Mouse (Mus musculus) E14TG2a.4 (cell line): ENCODE measurements around the gene Stat4.

Source experiments
- H3K27me3 ChIP-seq: 2 replicates; pipeline ENCODE4 v1.6.1; 2014; ENCODE audit warnings: low read length, control low read depth; ENCODE audit not compliant: insufficient read depth
- H3K36me3 ChIP-seq: 2 replicates; pipeline ENCODE4 v1.6.1; 2014; ENCODE audit warnings: low read length, control low read depth; ENCODE audit not compliant: insufficient read depth
- H3K4me1 ChIP-seq: replicated peaks from 2 replicates; pipeline ENCODE4 v1.6.1; 2014; ENCODE audit warnings: low read depth, low read length, control low read depth
- H3K4me3 ChIP-seq: replicated peaks from 2 replicates; pipeline ENCODE4 v1.5.1; 2014; ENCODE audit warnings: mild to moderate bottlenecking, low read length
- H3K9me3 ChIP-seq: 2 replicates; pipeline ENCODE4 v1.6.1; 2014; ENCODE audit warnings: low read length, control low read depth
- CTCF ChIP-seq: conservative IDR thresholded peaks from 2 replicates; pipeline ENCODE4 v1.5.1; 2014; ENCODE audit warnings: low read length
- NANOG ChIP-seq: IDR thresholded peaks from 2 replicates; pipeline ENCODE4 v1.6.1; 2014; ENCODE audit warnings: borderline replicate concordance, low read length, mixed read lengths
- POU5F1 ChIP-seq: IDR thresholded peaks from 2 replicates; pipeline ENCODE4 v1.6.1; 2014; ENCODE audit warnings: low read length, borderline replicate concordance

Stat4 gene

DNA sequence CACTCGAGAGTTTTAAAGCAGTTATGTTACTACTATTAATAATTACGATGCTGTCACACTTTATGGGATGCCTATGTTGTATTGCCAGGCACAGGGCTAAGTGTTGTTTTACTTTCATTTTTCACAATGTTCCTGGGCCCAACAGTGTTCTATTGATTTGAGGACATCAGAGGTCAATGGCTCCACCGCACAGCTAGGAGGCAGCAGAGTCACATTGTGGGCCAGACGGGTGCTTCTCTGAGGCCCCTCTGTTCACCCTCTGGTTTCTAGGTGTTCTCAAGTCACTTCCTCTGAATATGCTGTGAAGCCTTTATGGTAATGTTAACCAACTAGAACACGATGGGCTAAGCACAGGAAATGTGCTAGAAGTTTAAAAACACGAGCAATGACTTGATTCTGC is 113.5 kb downstream of the Stat4 start:
- H3K27me3 ChIP-seq, result no peaks in the 10 kb centered on the region
- peak; percentile 52; the same call in 1 of the 2 replicates for TF ChIP-seq CTCF
- no peak for TF ChIP-seq POU5F1
- no peak for TF ChIP-seq NANOG
- H3K4me3 ChIP-seq, result no peak overlapping the region
- no peaks in the 10 kb centered on the region for H3K9me3 ChIP-seq
- no peaks in the 10 kb centered on the region for H3K4me1 ChIP-seq
- 0 out of 2 replicates have a peak, but pooled peaks cover under 1% of the 10 kb centered on the region for H3K36me3 ChIP-seq

DNA sequence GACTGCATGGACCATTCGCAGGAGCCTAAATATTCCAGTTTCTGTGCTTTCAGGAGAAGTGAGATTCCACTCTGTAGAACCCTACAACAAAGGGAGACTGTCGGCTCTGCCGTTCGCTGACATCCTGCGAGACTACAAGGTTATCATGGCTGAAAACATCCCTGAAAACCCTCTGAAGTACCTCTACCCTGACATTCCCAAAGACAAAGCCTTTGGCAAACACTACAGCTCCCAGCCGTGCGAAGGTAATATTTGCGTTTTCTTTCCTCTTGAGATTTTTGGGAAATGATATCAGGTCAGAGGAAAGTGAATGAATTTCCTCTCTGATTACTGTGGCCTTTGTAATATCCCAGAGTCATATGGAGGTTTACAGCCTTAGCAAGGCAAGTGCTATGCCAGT is 115.8 kb downstream of the Stat4 start:
- no peak for TF ChIP-seq POU5F1
- no peak for TF ChIP-seq CTCF
- no peak for TF ChIP-seq NANOG
- Histone ChIP-seq H3K4me3 (no peak overlapping the region), H3K36me3 (peaks cover 4% of the 10 kb centered on the region; the same call in 1 of the 2 replicates), H3K9me3 (no peaks in the 10 kb centered on the region), H3K27me3 (no peaks in the 10 kb centered on the region), H3K4me1 (no peaks in the 10 kb centered on the region)

DNA sequence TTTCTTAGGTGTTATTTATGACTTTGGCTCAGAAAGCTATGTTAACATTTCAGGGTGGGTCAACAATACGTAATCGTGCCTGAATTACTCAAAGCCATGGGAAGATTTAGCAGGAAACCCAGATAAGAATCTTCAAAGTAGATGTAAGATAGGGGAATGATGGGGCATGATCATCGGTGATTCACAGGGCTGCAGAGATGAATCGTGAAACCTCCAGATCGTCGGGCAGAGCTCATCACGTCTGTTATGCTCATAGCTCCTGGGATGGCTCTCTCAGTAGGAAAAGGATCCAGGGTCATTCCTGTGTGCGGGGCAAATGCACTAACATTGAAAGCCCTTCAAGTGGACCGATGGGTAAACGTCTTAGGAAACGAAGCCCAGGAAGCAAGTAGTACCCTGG is 120.3 kb downstream of the Stat4 start:
- no peaks in the 10 kb centered on the region for H3K4me1 ChIP-seq
- H3K36me3 ChIP-seq, result peaks cover 4% of the 10 kb centered on the region; the same call in 1 of the 2 replicates
- TF ChIP-seq POU5F1 (no peak), NANOG (no peak), CTCF (no peak)
- H3K4me3 ChIP-seq, result no peak overlapping the region
- no peaks in the 10 kb centered on the region for H3K9me3 ChIP-seq
- H3K27me3 ChIP-seq, result no peaks in the 10 kb centered on the region

DNA sequence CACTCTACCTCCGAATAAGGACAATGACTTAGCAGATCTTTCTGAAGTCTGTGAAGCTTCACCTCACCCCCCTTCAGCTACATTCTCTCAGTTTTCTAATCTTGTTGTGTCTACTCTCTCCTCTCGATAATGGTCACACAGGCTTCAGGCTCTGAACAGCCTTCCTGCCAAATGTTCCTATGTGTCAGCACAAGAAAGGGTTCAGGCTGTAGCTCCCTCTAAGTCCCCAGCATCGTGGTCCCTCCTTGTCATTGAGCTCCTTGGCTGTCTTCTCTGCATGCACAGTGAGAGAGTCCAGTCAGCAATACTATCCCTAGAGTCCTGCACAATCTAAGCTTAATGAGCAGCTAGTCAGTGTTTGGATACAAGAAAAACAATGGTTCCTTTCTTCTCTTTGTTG is 124.3 kb downstream of the Stat4 start:
- Histone ChIP-seq H3K4me3 (no peak overlapping the region), H3K4me1 (peaks cover 9% of the 10 kb centered on the region), H3K27me3 (peaks cover 2% of the 10 kb centered on the region; the same call in 1 of the 2 replicates), H3K36me3 (no peaks in the 10 kb centered on the region), H3K9me3 (no peaks in the 10 kb centered on the region)
- no peak for TF ChIP-seq POU5F1
- TF ChIP-seq CTCF, result no peak
- TF ChIP-seq NANOG, result no peak

DNA sequence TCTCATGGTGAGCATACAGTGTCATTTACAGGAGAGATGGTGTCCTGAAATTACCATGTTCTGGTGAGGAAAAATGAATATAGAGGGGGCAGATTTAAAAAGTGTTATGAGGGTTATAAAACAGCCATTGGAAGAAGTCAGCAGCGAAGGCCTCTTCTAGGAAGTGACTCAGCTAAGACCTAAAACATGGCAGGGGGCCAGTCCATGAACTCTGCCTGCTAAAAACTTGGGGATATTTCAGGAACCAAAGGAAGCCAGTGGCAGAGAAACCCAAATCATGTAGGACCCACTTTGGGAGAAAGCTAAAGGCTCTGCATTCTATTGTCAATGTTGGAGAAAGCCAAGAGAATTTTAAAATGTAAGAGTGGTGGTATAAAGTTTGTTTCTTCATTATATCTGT is 125.4 kb downstream of the Stat4 start:
- Histone ChIP-seq H3K4me1 (peaks cover 9% of the 10 kb centered on the region), H3K4me3 (no peak overlapping the region), H3K9me3 (no peaks in the 10 kb centered on the region), H3K27me3 (peaks cover 6% of the 10 kb centered on the region), H3K36me3 (no peaks in the 10 kb centered on the region)
- no peak for TF ChIP-seq CTCF
- no peak for TF ChIP-seq NANOG
- TF ChIP-seq POU5F1, result no peak

DNA sequence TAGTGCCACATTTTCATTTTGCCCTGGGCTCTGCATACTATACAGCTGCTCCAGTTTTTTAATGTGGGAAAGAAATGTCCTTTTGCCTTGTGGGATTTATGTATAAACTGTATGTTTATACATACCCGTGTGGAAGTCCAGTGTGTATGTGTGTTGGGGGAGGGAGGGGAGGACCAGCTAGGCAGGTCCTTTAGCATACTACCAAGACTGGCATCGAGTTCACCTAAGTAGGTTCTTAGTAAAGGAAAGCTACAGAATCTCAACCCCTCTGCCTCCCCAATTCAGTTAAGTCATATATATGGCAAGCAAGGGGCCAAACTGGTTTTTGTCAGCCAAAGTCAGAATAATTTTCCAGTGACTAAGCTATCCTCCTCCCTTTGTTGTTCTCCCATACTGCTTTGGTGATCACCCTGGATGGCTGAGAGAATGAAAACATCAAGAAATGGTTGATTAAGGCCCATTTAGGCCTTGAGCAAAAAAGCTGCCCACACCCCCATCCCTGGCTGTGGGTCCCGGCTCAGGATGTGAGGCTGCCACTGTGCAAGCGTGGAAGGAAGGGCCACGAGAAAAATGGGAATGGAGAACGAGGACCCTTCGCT is 126.2 kb downstream of the Stat4 start:
- H3K9me3 ChIP-seq, result no peaks in the 10 kb centered on the region
- H3K4me1 ChIP-seq, result peaks cover 9% of the 10 kb centered on the region
- H3K27me3 ChIP-seq, result peaks cover 6% of the 10 kb centered on the region
- no peak for TF ChIP-seq POU5F1
- no peak for TF ChIP-seq CTCF
- TF ChIP-seq NANOG, result no peak
- H3K4me3 ChIP-seq, result peak overlapping the region; percentile 65
- H3K36me3 ChIP-seq, result no peaks in the 10 kb centered on the region

DNA sequence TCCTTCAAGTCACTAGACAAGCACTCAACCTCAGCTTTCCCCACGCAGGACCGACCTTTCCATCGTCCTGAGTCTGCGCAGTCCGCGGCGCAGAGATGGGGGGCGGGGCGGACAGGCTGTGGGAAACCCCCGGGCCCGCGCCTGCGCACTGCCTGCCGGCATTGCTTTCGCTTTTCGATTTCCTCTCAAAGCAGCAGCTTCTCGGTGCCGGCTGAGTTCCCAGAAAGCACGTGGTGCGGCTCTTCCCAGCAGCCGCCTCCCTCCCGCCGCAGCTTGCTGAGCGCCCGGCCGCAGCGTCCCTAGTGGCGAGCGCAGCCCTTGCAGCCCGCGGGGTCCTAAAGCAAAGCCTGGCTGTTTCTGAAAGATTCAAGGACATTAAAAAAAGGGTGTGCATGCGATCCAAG is 126.7 kb downstream of the Stat4 start:
- H3K36me3 ChIP-seq, result no peaks in the 10 kb centered on the region
- H3K4me3 ChIP-seq, result peak overlapping the region; percentile 65
- peaks cover 14% of the 10 kb centered on the region for H3K4me1 ChIP-seq
- TF ChIP-seq POU5F1 (no peak), CTCF (peak; percentile 56)
- no peaks in the 10 kb centered on the region for H3K9me3 ChIP-seq
- peaks cover 6% of the 10 kb centered on the region for H3K27me3 ChIP-seq

DNA sequence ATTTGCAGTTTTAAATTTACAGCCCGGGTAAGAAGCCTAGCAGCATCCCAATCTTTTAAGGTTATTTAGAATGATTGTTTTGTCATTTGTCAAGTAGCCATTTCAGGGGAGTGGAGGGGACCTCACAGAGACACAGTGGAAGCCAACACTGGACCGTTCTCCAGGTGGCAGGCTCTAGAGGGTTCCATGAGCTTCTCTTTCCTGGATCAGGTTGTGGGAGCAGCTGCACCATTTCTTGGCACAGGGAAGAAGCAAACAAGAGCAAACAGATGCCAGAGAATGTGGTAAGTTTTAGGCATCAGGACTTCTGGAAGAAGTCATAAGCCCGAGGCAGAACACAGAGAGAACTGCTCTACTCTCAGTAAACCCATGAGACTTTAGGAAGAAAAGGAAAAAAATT is 129.5 kb downstream of the Stat4 start:
- no peak for TF ChIP-seq NANOG
- no peak for TF ChIP-seq POU5F1
- no peak for TF ChIP-seq CTCF
- Histone ChIP-seq H3K4me3 (no peak overlapping the region), H3K4me1 (peaks cover 31% of the 10 kb centered on the region), H3K27me3 (peaks cover 18% of the 10 kb centered on the region), H3K9me3 (no peaks in the 10 kb centered on the region), H3K36me3 (no peaks in the 10 kb centered on the region)

DNA sequence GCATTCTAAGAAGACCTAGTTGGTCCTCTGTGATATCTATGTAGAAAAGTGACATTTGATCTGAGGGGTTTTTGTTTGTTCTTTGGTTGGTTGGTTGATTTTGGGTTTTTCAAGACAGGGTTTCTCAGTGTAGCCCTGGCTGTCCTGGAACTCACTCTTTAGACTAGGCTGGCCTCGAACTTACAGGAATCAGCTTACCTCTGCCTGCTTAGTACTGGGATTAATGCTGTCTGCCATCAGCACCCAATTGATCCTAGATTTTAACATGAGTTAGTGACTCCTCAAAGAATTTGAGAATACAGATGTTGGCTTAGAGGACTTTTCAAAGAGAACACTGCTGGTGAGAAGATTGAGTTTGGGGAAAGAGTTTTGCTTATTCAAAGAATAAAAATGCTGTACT is 130.8 kb downstream of the Stat4 start:
- peaks cover 31% of the 10 kb centered on the region for H3K4me1 ChIP-seq
- no peak overlapping the region for H3K4me3 ChIP-seq
- peaks cover 18% of the 10 kb centered on the region for H3K27me3 ChIP-seq

More for the DNA sequence above, 130.8 kb downstream of the Stat4 start:
- no peak for TF ChIP-seq NANOG
- no peak for TF ChIP-seq POU5F1
- TF ChIP-seq CTCF, result no peak
- H3K9me3 ChIP-seq, result no peaks in the 10 kb centered on the region
- peaks cover 4% of the 10 kb centered on the region for H3K36me3 ChIP-seq
